Mouse (Mus musculus): Measurements from ENCODE around the gene Cbr4. TPM values are rescaled to one million over a fixed set of nuclear protein-coding genes. Genes with fewer than 3 reads are reported as not detected.

Gene Cbr4
- total RNA-seq, 2 experiments from 2014 or later: 18.6 to 19.1 TPM

- intact Hi-C loops (cut with DNase I): no loop called here
- no peak for TF ChIP-seq CTCF (IDR thresholded peaks at IDR 0.05)
- no peak overlapping the region for H3K4me3 ChIP-seq
- DNase-seq (ENCODE audit: extremely low spot score in 1 of 2, low spot score in 2 of 2): no peak
- no peak overlapping the region for H3K27ac ChIP-seq
Observed at GRCm38 (mm10) chr8:61466696-61467552, 20.6 kb upstream of the Cbr4 start.

- DNase-seq (ENCODE audit: extremely low spot score in 1 of 2, low spot score in 2 of 2): no peak
- H3K27ac ChIP-seq: no peak overlapping the region
- no peak overlapping the region for H3K4me3 ChIP-seq
- intact Hi-C loops (cut with DNase I): no loop called here
- no peak for TF ChIP-seq CTCF (IDR thresholded peaks at IDR 0.05)
Observed at GRCm38 (mm10) chr8:61467553-61467815, 20.1 kb upstream of the Cbr4 start.

- no peak overlapping the region for H3K27ac ChIP-seq
- intact Hi-C loops (cut with DNase I): no loop called here
- no peak for DNase-seq (ENCODE audit: extremely low spot score in 1 of 2, low spot score in 2 of 2)
- H3K4me3 ChIP-seq: no peak overlapping the region
- no peak for TF ChIP-seq CTCF (IDR thresholded peaks at IDR 0.05)
Observed at GRCm38 (mm10) chr8:61470213-61470612, 17.3 kb upstream of the Cbr4 start.

- intact Hi-C loops (cut with DNase I): loop anchor here (5.0 kb wide), 1 partner anchor 88 kb away; no protein-coding TSS in a partner anchor
- H3K4me3 ChIP-seq: no peak overlapping the region
- no peak for TF ChIP-seq CTCF (IDR thresholded peaks at IDR 0.05)
- DNase-seq (ENCODE audit: extremely low spot score in 1 of 2, low spot score in 2 of 2): no peak
- no peak overlapping the region for H3K27ac ChIP-seq
Observed at GRCm38 (mm10) chr8:61475251-61475673, 12.3 kb upstream of the Cbr4 start.

GRCm38 (mm10) chr8:61476160-61476559, 11.4 kb upstream of the Cbr4 start:
- no peak for DNase-seq (ENCODE audit: extremely low spot score in 1 of 2, low spot score in 2 of 2)
- Histone ChIP-seq H3K27ac (no peak overlapping the region), H3K4me3 (no peak overlapping the region)
- no peak for TF ChIP-seq CTCF (IDR thresholded peaks at IDR 0.05)
- intact Hi-C loops (cut with DNase I): loop anchor here (5.0 kb wide), 1 partner anchor 89 kb away; no protein-coding TSS in a partner anchor

- no peak overlapping the region for H3K4me3 ChIP-seq
- no peak for TF ChIP-seq CTCF (IDR thresholded peaks at IDR 0.05)
- no peak for DNase-seq (ENCODE audit: extremely low spot score in 1 of 2, low spot score in 2 of 2)
- H3K27ac ChIP-seq: no peak overlapping the region
- intact Hi-C loops (cut with DNase I): loop anchor here (5.0 kb wide), 1 partner anchor 91 kb away; no protein-coding TSS in a partner anchor
Observed at GRCm38 (mm10) chr8:61478150-61478549, 9.4 kb upstream of the Cbr4 start.

GRCm38 (mm10) chr8:61478793-61479192, 8.7 kb upstream of the Cbr4 start:
- Histone ChIP-seq H3K4me3 (no peak overlapping the region), H3K27ac (no peak overlapping the region)
- TF ChIP-seq CTCF (IDR thresholded peaks at IDR 0.05): no peak
- DNase-seq (ENCODE audit: extremely low spot score in 1 of 2, low spot score in 2 of 2): no peak
- intact Hi-C loops (cut with DNase I): loop anchor here (5.0 kb wide), 1 partner anchor 91 kb away; no protein-coding TSS in a partner anchor

GRCm38 (mm10) chr8:61479506-61480214, 7.9 kb upstream of the Cbr4 start:
- DNase-seq (ENCODE audit: extremely low spot score in 1 of 2, low spot score in 2 of 2): peak; percentile 52 to 65
- no peak overlapping the region for H3K27ac ChIP-seq
- peak; percentile 69 for TF ChIP-seq CTCF (IDR thresholded peaks at IDR 0.05)
- no peak overlapping the region for H3K4me3 ChIP-seq
- intact Hi-C loops (cut with DNase I): loop anchor here (1.0 to 5.0 kb wide), 2 partner anchors 92 to 404 kb away; no protein-coding TSS in a partner anchor

- Histone ChIP-seq H3K27ac (no peak overlapping the region), H3K4me3 (no peak overlapping the region)
- intact Hi-C loops (cut with DNase I): loop anchor here (1.0 kb wide), 1 partner anchor 405 kb away; no protein-coding TSS in a partner anchor
- DNase-seq (ENCODE audit: extremely low spot score in 1 of 2, low spot score in 2 of 2): no peak
- no peak for TF ChIP-seq CTCF (IDR thresholded peaks at IDR 0.05)
Observed at GRCm38 (mm10) chr8:61480260-61480967, 7.1 kb upstream of the Cbr4 start.

GRCm38 (mm10) chr8:61486923-61487529, 508 bp upstream of the Cbr4 start:
- intact Hi-C loops (cut with DNase I): loop anchor here (1.0 to 5.0 kb wide), 3 partner anchors 265 to 505 kb away; partner anchors contain the start of genes Clcn3, Nek1 and Sh3rf1
- no peak for DNase-seq (ENCODE audit: extremely low spot score in 1 of 2, low spot score in 2 of 2)
- Histone ChIP-seq H3K4me3 (no peak overlapping the region), H3K27ac (peak overlapping the region; percentile 99)
- TF ChIP-seq CTCF (IDR thresholded peaks at IDR 0.05): no peak

- intact Hi-C loops (cut with DNase I): loop anchor here (5.0 kb wide), 2 partner anchors 266 to 506 kb away; partner anchors contain the start of genes Clcn3 and Sh3rf1
- Histone ChIP-seq H3K4me3 (peak overlapping the region; percentile 90), H3K27ac (no peak overlapping the region)
- no peak for DNase-seq (ENCODE audit: extremely low spot score in 1 of 2, low spot score in 2 of 2)
- no peak for TF ChIP-seq CTCF (IDR thresholded peaks at IDR 0.05)
Observed at GRCm38 (mm10) chr8:61488631-61489030, 1.1 kb downstream of the Cbr4 start.

Measured in left cerebral cortex, adult 2 months (tissue).